Mouse (Mus musculus): ENCODE measurements at regions not wholly inside any gene's neighbourhood (a gene's known extent, or its start where the extent isn't known, plus 50 kb on each side); places are given as distances from the start of the nearest gene placed in this dataset.

DNA sequence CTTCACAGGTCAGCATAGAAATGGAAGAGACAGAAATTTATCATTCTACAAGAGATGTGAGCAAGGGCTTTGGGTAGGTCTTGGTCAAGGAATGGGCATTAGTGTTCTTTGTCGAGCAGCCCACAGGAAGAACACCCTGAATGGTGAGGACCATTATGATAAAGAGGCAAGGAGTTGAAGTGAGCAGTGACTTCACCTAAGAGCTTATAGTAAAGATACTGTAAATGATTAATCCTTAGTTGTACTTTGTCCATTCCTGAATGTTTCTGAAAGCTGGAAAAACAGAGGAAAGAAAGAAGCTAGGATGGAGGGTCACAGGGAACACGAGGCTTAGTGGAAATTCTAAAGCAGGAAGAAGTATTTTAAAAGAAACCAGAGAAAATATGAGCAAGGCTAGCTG is 956.9 kb downstream of the Defb40 start:
- Histone ChIP-seq H3K36me3 (ENCODE audit: insufficient read depth) (no peaks in the 10 kb centered on the region), H3K4me1 (ENCODE audit: insufficient read depth) (no peaks in the 10 kb centered on the region), H3K9ac (no peak overlapping the region), H3K27me3 (ENCODE audit: insufficient read depth, low read length) (no peaks in the 10 kb centered on the region), H3K4me3 (ENCODE audit: low read depth, low read length) (no peak overlapping the region), H3K9me3 (ENCODE audit: low read depth, low read length) (no peaks in the 10 kb centered on the region), H3K4me2 (no peak overlapping the region), H3K27ac (ENCODE audit: low read depth) (no peak overlapping the region)
- WGBS: 57% methylated on average over 2 of the region's 2 CpGs
- ATAC-seq (ENCODE audit: insufficient read depth): no peak
- DNase-seq: no peak
- no peak for TF ChIP-seq CTCF (IDR thresholded peaks at IDR 0.05; ENCODE audit: low read depth)

DNA sequence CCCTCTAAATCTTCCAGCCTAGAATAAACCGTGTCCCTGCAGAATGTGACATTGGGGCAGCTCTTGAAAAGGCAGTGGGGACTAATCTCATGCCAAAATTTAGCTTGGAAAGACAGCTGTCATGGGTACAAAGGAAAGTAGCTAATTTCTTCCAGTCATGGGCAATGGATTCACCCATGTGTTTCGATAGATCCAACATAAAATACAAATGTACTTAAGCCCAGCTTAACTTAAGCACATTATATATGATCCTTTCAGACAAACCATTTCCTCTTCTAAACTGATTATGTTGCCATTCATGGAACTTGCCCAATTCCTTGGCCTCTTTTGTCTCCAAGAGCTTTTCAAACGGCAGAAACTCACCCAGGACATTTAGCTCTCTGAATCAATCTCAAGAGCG is 970.5 kb downstream of the Defb40 start:
- no peak for DNase-seq
- no peaks in the 10 kb centered on the region for H3K27me3 ChIP-seq (ENCODE audit: insufficient read depth, low read length)
- no peaks in the 10 kb centered on the region for H3K4me1 ChIP-seq (ENCODE audit: insufficient read depth)
- H3K27ac ChIP-seq (ENCODE audit: low read depth): no peak overlapping the region
- H3K36me3 ChIP-seq (ENCODE audit: insufficient read depth): no peaks in the 10 kb centered on the region
- ATAC-seq (ENCODE audit: insufficient read depth): no peak
- WGBS: 70% methylated on average over 4 of the region's 4 CpGs
- H3K4me2 ChIP-seq: no peak overlapping the region
- no peak overlapping the region for H3K4me3 ChIP-seq (ENCODE audit: low read depth, low read length)
- no peak overlapping the region for H3K9ac ChIP-seq
- TF ChIP-seq CTCF (IDR thresholded peaks at IDR 0.05; ENCODE audit: low read depth): no peak
- no peaks in the 10 kb centered on the region for H3K9me3 ChIP-seq (ENCODE audit: low read depth, low read length)

DNA sequence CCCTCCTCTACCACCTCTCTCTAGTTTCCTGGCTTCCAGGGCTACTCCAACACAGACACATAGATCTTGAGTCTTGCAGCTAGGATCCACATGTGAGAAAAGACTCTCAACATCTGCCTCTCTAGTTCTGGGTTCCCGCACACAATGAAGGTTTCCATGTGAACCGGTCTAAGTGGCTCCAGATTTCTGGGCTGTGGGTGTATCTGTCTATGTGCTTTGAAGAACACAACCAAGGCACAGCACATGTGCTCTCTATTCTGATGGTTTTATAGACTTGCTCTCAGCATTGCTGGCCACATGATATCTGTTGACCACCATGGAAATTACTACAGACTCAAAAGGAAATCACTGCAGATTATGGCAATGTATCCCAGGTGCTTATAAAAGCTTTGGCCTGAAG is 972.4 kb downstream of the Defb40 start:
- no peaks in the 10 kb centered on the region for H3K4me1 ChIP-seq (ENCODE audit: insufficient read depth)
- no peak for TF ChIP-seq CTCF (IDR thresholded peaks at IDR 0.05; ENCODE audit: low read depth)
- ATAC-seq (ENCODE audit: insufficient read depth): no peak
- H3K27ac ChIP-seq (ENCODE audit: low read depth): no peak overlapping the region
- no peak overlapping the region for H3K9ac ChIP-seq
- no peaks in the 10 kb centered on the region for H3K27me3 ChIP-seq (ENCODE audit: insufficient read depth, low read length)
- no peaks in the 10 kb centered on the region for H3K36me3 ChIP-seq (ENCODE audit: insufficient read depth)
- H3K4me3 ChIP-seq (ENCODE audit: low read depth, low read length): no peak overlapping the region
- WGBS: 82% methylated on average over 2 of the region's 2 CpGs
- no peaks in the 10 kb centered on the region for H3K9me3 ChIP-seq (ENCODE audit: low read depth, low read length)
- no peak overlapping the region for H3K4me2 ChIP-seq
- DNase-seq: no peak

DNA sequence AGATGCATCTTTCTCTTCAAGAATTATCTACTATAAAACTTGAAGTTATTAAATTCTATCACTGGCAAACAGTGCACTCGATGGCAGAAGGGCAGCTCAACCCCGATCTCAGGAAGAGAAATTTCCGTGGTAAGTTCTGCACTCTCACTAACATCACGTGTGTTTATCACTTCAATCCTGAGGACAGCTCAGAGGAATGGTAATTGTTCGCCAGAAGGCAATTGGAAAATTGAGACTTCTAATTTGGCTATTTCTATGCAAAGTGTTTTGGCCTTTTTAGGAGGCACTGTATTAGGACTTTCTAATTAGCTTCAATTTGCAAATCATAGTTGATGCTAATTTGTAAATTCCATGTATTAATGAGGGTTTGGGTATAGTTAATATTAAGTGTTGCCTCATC is 977.3 kb downstream of the Defb40 start:
- no peak for ATAC-seq (ENCODE audit: insufficient read depth)
- 78% methylated on average over 5 of the region's 5 CpGs for WGBS

DNA sequence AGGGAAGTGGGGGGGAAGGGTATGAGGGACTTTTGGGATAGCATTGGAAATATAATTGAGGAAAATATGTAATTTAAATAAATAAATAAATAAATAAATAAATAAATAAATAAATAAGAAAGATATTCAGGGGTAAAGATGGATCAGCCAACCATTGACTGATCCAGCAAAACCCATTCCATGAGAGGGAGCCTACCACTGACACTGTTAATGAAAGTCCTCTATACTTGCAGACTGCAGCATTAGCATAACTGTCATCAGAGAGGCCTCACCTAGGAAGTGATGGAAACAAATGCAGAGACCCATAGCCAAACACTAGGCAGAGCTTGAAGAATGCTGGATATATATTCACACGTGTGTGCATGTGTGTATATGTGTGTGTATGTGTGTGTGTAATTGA is 993.3 kb downstream of the Defb40 start:
- no peaks in the 10 kb centered on the region for H3K27me3 ChIP-seq (ENCODE audit: insufficient read depth, low read length)
- 68% methylated on average over 1 of the region's 1 CpGs for WGBS
- ATAC-seq (ENCODE audit: insufficient read depth) (no peak), DNase-seq (no peak)
- H3K27ac ChIP-seq (ENCODE audit: low read depth): no peak overlapping the region
- no peak overlapping the region for H3K4me2 ChIP-seq
- no peak overlapping the region for H3K4me3 ChIP-seq (ENCODE audit: low read depth, low read length)
- TF ChIP-seq CTCF (IDR thresholded peaks at IDR 0.05; ENCODE audit: low read depth): no peak
- no peak overlapping the region for H3K9ac ChIP-seq
- H3K9me3 ChIP-seq (ENCODE audit: low read depth, low read length): no peaks in the 10 kb centered on the region
- H3K36me3 ChIP-seq (ENCODE audit: insufficient read depth): no peaks in the 10 kb centered on the region
- no peaks in the 10 kb centered on the region for H3K4me1 ChIP-seq (ENCODE audit: insufficient read depth)

More for the DNA sequence above, 977.3 kb downstream of the Defb40 start:
- no peak overlapping the region for H3K27ac ChIP-seq (ENCODE audit: low read depth)
- DNase-seq: no peak
- H3K9me3 ChIP-seq (ENCODE audit: low read depth, low read length): no peaks in the 10 kb centered on the region
- H3K36me3 ChIP-seq (ENCODE audit: insufficient read depth): no peaks in the 10 kb centered on the region
- no peak overlapping the region for H3K4me3 ChIP-seq (ENCODE audit: low read depth, low read length)
- no peaks in the 10 kb centered on the region for H3K27me3 ChIP-seq (ENCODE audit: insufficient read depth, low read length)
- TF ChIP-seq CTCF (IDR thresholded peaks at IDR 0.05; ENCODE audit: low read depth): no peak
- H3K4me1 ChIP-seq (ENCODE audit: insufficient read depth): no peaks in the 10 kb centered on the region
- H3K9ac ChIP-seq: no peak overlapping the region
- H3K4me2 ChIP-seq: no peak overlapping the region

DNA sequence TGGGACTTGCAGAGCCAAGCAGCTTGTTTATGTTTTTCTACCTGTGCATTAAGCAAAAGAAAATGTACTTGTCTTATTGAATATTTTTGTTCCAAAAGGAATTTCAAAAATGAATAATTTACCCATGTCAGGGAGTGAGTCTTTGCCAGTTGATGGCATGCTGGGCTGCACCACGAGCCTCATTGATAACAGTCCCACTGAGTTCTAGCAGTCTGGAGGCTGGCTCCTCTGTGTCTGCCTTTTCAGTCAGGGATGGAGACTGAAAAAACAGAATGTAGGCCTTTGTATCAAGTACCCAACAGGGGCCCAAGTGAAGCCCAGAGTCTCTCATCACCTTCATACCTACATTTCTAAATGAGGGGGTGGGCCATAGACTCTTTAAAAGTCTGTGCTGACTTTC is 1029.2 kb downstream of the Defb40 start:
- Histone ChIP-seq H3K27ac (ENCODE audit: low read depth) (no peak overlapping the region), H3K36me3 (ENCODE audit: insufficient read depth) (no peaks in the 10 kb centered on the region), H3K4me2 (no peak overlapping the region), H3K4me3 (ENCODE audit: low read depth, low read length) (no peak overlapping the region), H3K27me3 (ENCODE audit: insufficient read depth, low read length) (no peaks in the 10 kb centered on the region), H3K4me1 (ENCODE audit: insufficient read depth) (no peaks in the 10 kb centered on the region), H3K9me3 (ENCODE audit: low read depth, low read length) (no peaks in the 10 kb centered on the region), H3K9ac (no peak overlapping the region)
- 57% methylated on average over 1 of the region's 1 CpGs for WGBS
- DNase-seq (no peak), ATAC-seq (ENCODE audit: insufficient read depth) (no peak)
- no peak for TF ChIP-seq CTCF (IDR thresholded peaks at IDR 0.05; ENCODE audit: low read depth)

DNA sequence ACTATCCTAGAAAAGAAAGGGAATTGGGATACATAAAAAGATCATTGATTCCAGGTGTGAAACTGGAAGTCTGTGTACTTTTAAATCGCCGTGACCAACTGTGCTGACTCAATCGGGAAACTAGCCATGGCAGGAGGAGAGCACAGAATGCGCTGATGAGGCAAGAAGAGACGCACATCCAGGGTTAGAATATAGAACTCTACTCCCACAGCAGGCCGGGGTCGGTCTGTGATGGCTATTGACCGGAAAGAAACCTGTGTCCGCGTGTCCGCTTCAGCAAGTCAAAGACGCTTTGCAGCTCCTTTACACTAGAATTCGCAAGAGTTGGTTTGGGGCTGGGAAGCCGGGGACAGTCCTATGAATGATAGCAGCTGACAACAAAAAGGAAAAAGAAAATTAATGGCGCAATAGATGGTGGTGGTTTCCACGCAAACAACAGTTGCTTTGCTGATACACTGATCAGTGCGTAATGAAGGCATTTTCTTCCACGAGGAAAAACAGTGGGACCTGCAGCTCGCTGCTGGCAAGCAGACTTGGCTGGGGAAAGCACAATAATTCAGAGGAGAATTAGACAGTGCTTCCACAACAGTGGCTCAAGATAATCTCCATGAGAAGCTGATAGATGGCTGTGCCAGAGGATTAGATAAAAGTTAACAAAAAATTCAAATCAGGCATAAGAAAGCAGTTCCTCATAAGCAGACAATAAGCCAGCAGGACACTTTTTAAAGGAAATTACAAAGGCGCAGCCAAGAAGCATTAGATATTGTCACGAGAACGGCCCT is 1029.8 kb downstream of the Defb40 start:
- WGBS: 84% methylated on average over 22 of the region's 22 CpGs
- no peaks in the 10 kb centered on the region for H3K36me3 ChIP-seq (ENCODE audit: insufficient read depth)
- DNase-seq (no peak), ATAC-seq (ENCODE audit: insufficient read depth) (no peak)
- no peaks in the 10 kb centered on the region for H3K4me1 ChIP-seq (ENCODE audit: insufficient read depth)
- H3K27ac ChIP-seq (ENCODE audit: low read depth): no peak overlapping the region
- H3K27me3 ChIP-seq (ENCODE audit: insufficient read depth, low read length): no peaks in the 10 kb centered on the region
- no peak overlapping the region for H3K4me3 ChIP-seq (ENCODE audit: low read depth, low read length)
- no peak overlapping the region for H3K4me2 ChIP-seq
- H3K9ac ChIP-seq: no peak overlapping the region
- no peaks in the 10 kb centered on the region for H3K9me3 ChIP-seq (ENCODE audit: low read depth, low read length)
- no peak for TF ChIP-seq CTCF (IDR thresholded peaks at IDR 0.05; ENCODE audit: low read depth)
